Mouse (Mus musculus): ENCODE results near the gene Shkbp1. TPM values are rescaled to one million over a fixed set of nuclear protein-coding genes. Genes with fewer than 3 reads are reported as not detected.

Gene Shkbp1
- polyA plus RNA-seq, 1 experiment from 2014 or later = 22.0 TPM

DNA sequence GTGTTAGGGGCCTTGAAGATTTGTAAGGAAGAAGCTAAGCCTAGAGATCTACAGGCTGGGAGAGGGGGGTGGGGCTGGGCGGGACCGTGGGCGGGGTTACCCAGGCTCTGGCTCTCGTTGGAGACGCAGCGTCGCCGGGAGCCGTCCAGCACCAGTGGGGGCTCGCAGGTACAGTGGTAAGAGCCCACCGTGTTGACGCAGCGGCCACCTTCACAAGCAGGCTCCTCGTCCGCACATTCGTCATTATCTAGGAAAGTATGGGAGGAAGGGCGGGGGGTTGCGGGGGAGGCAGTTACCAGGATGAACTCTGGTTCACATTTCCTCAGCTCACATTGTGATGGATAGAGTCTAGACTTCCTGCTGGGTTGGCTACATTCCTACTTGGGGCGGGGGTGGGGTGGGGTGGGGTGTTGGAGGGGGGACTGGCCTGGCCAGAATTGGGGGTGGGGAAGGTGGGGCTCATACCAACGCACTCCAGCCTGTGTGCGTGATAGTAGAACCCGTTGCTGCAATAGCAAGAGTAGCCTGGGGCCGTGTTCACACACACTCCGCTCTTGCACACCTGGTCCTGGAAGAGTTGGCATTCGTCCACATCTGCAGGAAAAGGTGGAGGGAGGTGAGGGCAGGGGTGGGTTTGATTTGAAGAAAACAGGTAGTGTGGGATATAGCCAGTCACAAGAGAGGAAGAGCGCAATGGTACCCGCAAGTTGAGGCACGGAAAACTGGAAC lies 46.8 kb downstream of the Shkbp1 start:
- H3K27ac ChIP-seq (replicated peaks in 1 of 2; ENCODE audit: control insufficient read depth in 1 of 2, insufficient read depth in 1 of 2, low read depth in 2 of 2, low read length in 2 of 2) = no peak overlapping the region
- WGBS = 10% methylated on average over 28 of the region's 28 CpGs

GRCm38 (mm10) chr7:27307551-27307950 lies 48.3 kb downstream of the Shkbp1 start:
- H3K9ac ChIP-seq (ENCODE audit: low read length) = no peak overlapping the region
- H3K27me3 ChIP-seq (ENCODE audit: control insufficient read depth, insufficient read depth, low read length) = peaks cover 23% of the 10 kb centered on the region
- WGBS = 60% methylated on average over 9 of the region's 9 CpGs
- ATAC-seq (ENCODE audit: insufficient number of reproducible peaks, insufficient read depth, low FRiP score, low read depth) = no peak
- no peak overlapping the region for H3K27ac ChIP-seq (replicated peaks in 1 of 2; ENCODE audit: control insufficient read depth in 1 of 2, insufficient read depth in 1 of 2, low read depth in 2 of 2, low read length in 2 of 2)
- H3K36me3 ChIP-seq (ENCODE audit: control insufficient read depth, insufficient read depth, low read length) = peaks cover 22% of the 10 kb centered on the region; the same call in 1 of the 2 replicates
- peaks cover 8 to 19% of the 10 kb centered on the region in 2 experiments for H3K4me1 ChIP-seq (ENCODE audit: control insufficient read depth in 2 of 2, insufficient read depth in 2 of 2, low read length in 2 of 2)
- H3K4me3 ChIP-seq (ENCODE audit: control insufficient read depth in 1 of 2, insufficient read depth in 1 of 2, low read depth in 1 of 2, low read length in 2 of 2) = no peak overlapping the region
- no peaks in the 10 kb centered on the region for H3K9me3 ChIP-seq (ENCODE audit: control insufficient read depth, low read length)
- H3K4me2 ChIP-seq (ENCODE audit: low read length) = no peak overlapping the region

More for the DNA sequence above, 46.8 kb downstream of the Shkbp1 start:
- Histone ChIP-seq H3K9me3 (ENCODE audit: control insufficient read depth, low read length) (peaks cover 10% of the 10 kb centered on the region; the same call in 1 of the 2 replicates), H3K4me1 (ENCODE audit: control insufficient read depth in 2 of 2, insufficient read depth in 2 of 2, low read length in 2 of 2) (peaks cover 8 to 19% of the 10 kb centered on the region in 2 experiments), H3K4me2 (ENCODE audit: low read length) (peak overlapping the region; percentile 62), H3K36me3 (ENCODE audit: control insufficient read depth, insufficient read depth, low read length) (peaks cover 33% of the 10 kb centered on the region), H3K4me3 (ENCODE audit: control insufficient read depth in 1 of 2, insufficient read depth in 1 of 2, low read depth in 1 of 2, low read length in 2 of 2) (peak overlapping the region; percentile 25 to 29; a peak in 3 of 4 replicates), H3K9ac (ENCODE audit: low read length) (no peak overlapping the region), H3K27me3 (ENCODE audit: control insufficient read depth, insufficient read depth, low read length) (peaks cover 23% of the 10 kb centered on the region)
- ATAC-seq (ENCODE audit: insufficient number of reproducible peaks, insufficient read depth, low FRiP score, low read depth) = no peak

DNA sequence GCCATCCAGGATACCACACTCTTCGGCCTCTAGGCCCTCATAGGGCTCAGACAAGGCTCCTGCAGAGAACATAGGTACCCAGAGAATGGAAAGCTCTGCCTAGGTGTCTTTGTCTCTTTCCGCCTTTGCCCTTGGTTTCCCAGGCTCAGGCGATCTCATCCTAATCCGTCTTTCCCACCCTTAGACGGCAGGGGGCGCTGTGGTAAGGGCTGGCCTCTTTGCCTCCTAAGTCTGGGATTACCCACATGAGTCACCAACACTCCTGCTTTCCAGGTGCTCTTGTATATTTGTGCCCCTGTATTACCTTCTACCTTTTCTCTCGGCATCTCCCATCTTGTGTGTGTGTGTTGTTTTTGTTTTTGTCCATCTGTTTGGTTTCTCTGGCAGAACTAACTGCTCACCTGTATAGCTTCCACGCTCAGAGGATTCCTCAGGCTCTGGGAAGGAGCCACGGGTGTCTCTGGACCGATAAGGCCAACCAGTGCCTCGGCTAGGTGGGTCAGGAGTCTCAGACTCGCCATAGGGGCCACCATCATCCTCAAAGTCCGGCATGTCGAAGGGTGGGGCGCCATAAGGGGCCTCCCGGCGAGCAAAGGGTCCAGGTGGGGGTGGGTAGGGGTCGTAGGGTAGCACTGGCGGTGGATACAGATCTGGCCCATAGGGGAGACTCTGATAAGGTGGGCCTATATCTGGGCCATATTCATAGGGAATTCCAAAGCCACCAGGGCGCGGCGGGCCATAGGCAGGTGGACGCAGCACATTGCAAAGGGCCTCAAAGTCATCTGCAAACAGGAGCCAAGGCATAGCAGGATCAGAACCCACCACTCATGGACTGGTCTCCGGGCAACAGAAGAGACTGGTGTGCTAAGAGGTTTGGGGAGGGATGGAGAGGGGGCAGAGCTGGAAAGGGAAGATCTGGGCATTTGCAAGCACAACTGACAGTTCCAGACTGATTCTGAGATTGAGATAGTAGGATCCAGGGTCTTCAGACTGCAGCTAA lies 49.4 kb downstream of the Shkbp1 start:
- WGBS = 72% methylated on average over 24 of the region's 24 CpGs
- no peaks in the 10 kb centered on the region for H3K9me3 ChIP-seq (ENCODE audit: control insufficient read depth, low read length)
- H3K4me1 ChIP-seq (ENCODE audit: control insufficient read depth in 2 of 2, insufficient read depth in 2 of 2, low read length in 2 of 2) = peaks cover 8 to 19% of the 10 kb centered on the region in 2 experiments
- no peak overlapping the region for H3K9ac ChIP-seq (ENCODE audit: low read length)
- H3K27me3 ChIP-seq (ENCODE audit: control insufficient read depth, insufficient read depth, low read length) = peaks cover 26% of the 10 kb centered on the region
- ATAC-seq (ENCODE audit: insufficient number of reproducible peaks, insufficient read depth, low FRiP score, low read depth) = no peak
- H3K4me3 ChIP-seq (ENCODE audit: control insufficient read depth in 1 of 2, insufficient read depth in 1 of 2, low read depth in 1 of 2, low read length in 2 of 2) = no peak overlapping the region
- H3K36me3 ChIP-seq (ENCODE audit: control insufficient read depth, insufficient read depth, low read length) = peaks cover 22% of the 10 kb centered on the region; the same call in 1 of the 2 replicates
- H3K27ac ChIP-seq (replicated peaks in 1 of 2; ENCODE audit: control insufficient read depth in 1 of 2, insufficient read depth in 1 of 2, low read depth in 2 of 2, low read length in 2 of 2) = no peak overlapping the region
- no peak overlapping the region for H3K4me2 ChIP-seq (ENCODE audit: low read length)

DNA sequence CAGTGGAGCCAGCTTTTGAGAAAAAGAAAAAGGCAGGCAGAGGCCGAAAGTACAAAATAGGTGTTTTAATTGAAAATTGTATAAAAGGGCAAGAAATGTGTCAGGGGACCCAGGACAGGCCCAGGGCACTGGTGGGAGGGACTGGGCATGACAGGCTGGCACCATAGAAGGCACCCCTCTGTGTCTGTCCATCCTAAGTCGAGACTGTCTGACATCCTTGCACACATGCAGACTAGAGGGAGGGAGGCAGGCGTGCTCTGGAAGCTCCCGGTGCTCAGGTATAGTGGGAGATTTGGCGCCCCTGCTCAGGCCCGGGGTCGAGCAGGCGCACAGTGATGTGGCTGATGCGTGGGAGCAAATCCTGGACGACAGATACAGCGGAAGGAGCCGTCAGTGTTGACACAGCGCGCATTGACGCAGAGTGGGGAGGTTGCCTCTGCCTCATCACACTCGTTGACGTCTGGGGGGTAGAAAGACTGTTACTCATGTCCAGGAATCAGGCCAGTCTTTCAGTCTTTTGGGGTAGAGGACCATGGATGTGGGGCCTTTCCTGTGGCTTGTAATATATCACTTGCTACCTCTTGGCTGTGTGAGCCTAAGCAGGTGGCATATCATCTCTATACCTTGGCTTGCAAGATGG lies 50.6 kb downstream of the Shkbp1 start:
- Histone ChIP-seq H3K36me3 (ENCODE audit: control insufficient read depth, insufficient read depth, low read length) (peaks cover 22% of the 10 kb centered on the region; the same call in 1 of the 2 replicates), H3K9ac (ENCODE audit: low read length) (no peak overlapping the region), H3K27ac (replicated peaks in 1 of 2; ENCODE audit: control insufficient read depth in 1 of 2, insufficient read depth in 1 of 2, low read depth in 2 of 2, low read length in 2 of 2) (no peak overlapping the region), H3K9me3 (ENCODE audit: control insufficient read depth, low read length) (no peaks in the 10 kb centered on the region), H3K4me2 (ENCODE audit: low read length) (no peak overlapping the region), H3K4me3 (ENCODE audit: control insufficient read depth in 1 of 2, insufficient read depth in 1 of 2, low read depth in 1 of 2, low read length in 2 of 2) (no peak overlapping the region), H3K27me3 (ENCODE audit: control insufficient read depth, insufficient read depth, low read length) (peaks cover 26% of the 10 kb centered on the region), H3K4me1 (ENCODE audit: control insufficient read depth in 2 of 2, insufficient read depth in 2 of 2, low read length in 2 of 2) (peaks cover 5 to 9% of the 10 kb centered on the region in 2 experiments; a peak in 3 of 4 replicates)
- 78% methylated on average over 17 of the region's 17 CpGs for WGBS
- ATAC-seq (ENCODE audit: insufficient number of reproducible peaks, insufficient read depth, low FRiP score, low read depth) = no peak

- 0 out of 2 replicates have a peak, but pooled peaks have one; percentile 14 for ATAC-seq (ENCODE audit: insufficient number of reproducible peaks, insufficient read depth, low FRiP score, low read depth)
- 0 out of 2 replicates have a peak, but pooled peaks cover 3% of the 10 kb centered on the region for H3K9me3 ChIP-seq (ENCODE audit: control insufficient read depth, low read length)
- H3K4me2 ChIP-seq (ENCODE audit: low read length) = no peak overlapping the region
- peaks cover 17% of the 10 kb centered on the region; the same call in 1 of the 2 replicates for H3K36me3 ChIP-seq (ENCODE audit: control insufficient read depth, insufficient read depth, low read length)
- 11% methylated on average over 11 of the region's 11 CpGs for WGBS
- H3K27ac ChIP-seq (replicated peaks in 1 of 2; ENCODE audit: control insufficient read depth in 1 of 2, insufficient read depth in 1 of 2, low read depth in 2 of 2, low read length in 2 of 2) = no peak overlapping the region
- no peaks in the 10 kb centered on the region for H3K4me1 ChIP-seq (ENCODE audit: control insufficient read depth in 2 of 2, insufficient read depth in 2 of 2, low read length in 2 of 2)
- H3K4me3 ChIP-seq (ENCODE audit: control insufficient read depth in 1 of 2, insufficient read depth in 1 of 2, low read depth in 1 of 2, low read length in 2 of 2) = no peak overlapping the region
- peaks cover 17% of the 10 kb centered on the region for H3K27me3 ChIP-seq (ENCODE audit: control insufficient read depth, insufficient read depth, low read length)
- no peak overlapping the region for H3K9ac ChIP-seq (ENCODE audit: low read length)
These were observed 53.6 kb downstream of the Shkbp1 start for GRCm38 (mm10) chr7:27302172-27302571.

DNA sequence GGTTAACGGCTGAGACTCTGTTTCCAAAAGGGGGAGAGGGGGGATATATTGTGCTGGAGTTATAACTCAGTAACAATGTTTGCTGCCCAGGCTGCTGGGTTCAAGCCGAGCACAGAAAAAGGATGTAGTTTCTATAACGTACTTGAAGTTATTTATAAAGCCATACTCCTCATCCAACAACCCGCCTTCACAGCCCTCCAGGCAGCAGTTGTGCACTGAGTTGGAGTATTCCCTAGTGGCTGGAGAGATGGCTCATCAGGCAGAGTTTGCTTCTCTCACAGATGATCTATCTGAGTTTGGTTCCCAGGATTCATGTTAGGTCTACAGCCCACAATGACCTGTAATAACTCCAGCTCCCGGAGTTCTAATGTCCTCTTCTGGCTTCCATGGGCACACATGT lies 55.0 kb downstream of the Shkbp1 start:
- no peak overlapping the region for H3K9ac ChIP-seq (ENCODE audit: low read length)
- H3K27me3 ChIP-seq (ENCODE audit: control insufficient read depth, insufficient read depth, low read length) = peaks cover 9% of the 10 kb centered on the region
- H3K4me1 ChIP-seq (ENCODE audit: control insufficient read depth in 2 of 2, insufficient read depth in 2 of 2, low read length in 2 of 2) = no peaks in the 10 kb centered on the region
- H3K4me3 ChIP-seq (ENCODE audit: control insufficient read depth in 1 of 2, insufficient read depth in 1 of 2, low read depth in 1 of 2, low read length in 2 of 2) = no peak overlapping the region
- H3K9me3 ChIP-seq (ENCODE audit: control insufficient read depth, low read length) = 0 out of 2 replicates have a peak, but pooled peaks cover 3% of the 10 kb centered on the region
- no peak for ATAC-seq (ENCODE audit: insufficient number of reproducible peaks, insufficient read depth, low FRiP score, low read depth)
- H3K27ac ChIP-seq (replicated peaks in 1 of 2; ENCODE audit: control insufficient read depth in 1 of 2, insufficient read depth in 1 of 2, low read depth in 2 of 2, low read length in 2 of 2) = no peak overlapping the region
- WGBS = 77% methylated on average over 5 of the region's 5 CpGs
- no peak overlapping the region for H3K4me2 ChIP-seq (ENCODE audit: low read length)
- H3K36me3 ChIP-seq (ENCODE audit: control insufficient read depth, insufficient read depth, low read length) = peaks cover 5% of the 10 kb centered on the region; the same call in 1 of the 2 replicates

DNA sequence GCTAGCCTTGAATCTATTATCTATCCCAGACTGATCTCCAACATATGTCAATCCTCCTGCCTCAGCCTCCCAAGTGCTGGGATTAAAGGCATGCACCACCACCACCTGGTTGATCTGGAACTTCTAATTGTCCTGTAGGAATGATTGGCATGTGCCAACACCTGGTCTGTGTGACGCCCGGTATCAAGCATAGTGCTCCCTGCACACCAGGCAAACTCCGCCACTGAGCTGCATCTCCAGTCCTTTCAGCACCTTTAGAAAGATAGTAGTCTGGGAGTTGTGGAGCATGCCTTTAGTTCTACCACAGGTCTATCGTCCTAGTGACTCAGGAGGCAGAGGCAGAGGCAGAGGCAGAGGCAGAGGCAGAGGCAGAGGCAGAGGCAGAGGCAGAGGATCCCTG lies 55.5 kb downstream of the Shkbp1 start:
- Histone ChIP-seq H3K4me2 (ENCODE audit: low read length) (no peak overlapping the region), H3K36me3 (ENCODE audit: control insufficient read depth, insufficient read depth, low read length) (0 out of 2 replicates have a peak, but pooled peaks cover 4% of the 10 kb centered on the region), H3K9me3 (ENCODE audit: control insufficient read depth, low read length) (0 out of 2 replicates have a peak, but pooled peaks cover 3% of the 10 kb centered on the region), H3K27me3 (ENCODE audit: control insufficient read depth, insufficient read depth, low read length) (peaks cover 7% of the 10 kb centered on the region; the same call in 1 of the 2 replicates), H3K4me1 (ENCODE audit: control insufficient read depth in 2 of 2, insufficient read depth in 2 of 2, low read length in 2 of 2) (no peaks in the 10 kb centered on the region), H3K4me3 (ENCODE audit: control insufficient read depth in 1 of 2, insufficient read depth in 1 of 2, low read depth in 1 of 2, low read length in 2 of 2) (no peak overlapping the region), H3K9ac (ENCODE audit: low read length) (no peak overlapping the region), H3K27ac (replicated peaks in 1 of 2; ENCODE audit: control insufficient read depth in 1 of 2, insufficient read depth in 1 of 2, low read depth in 2 of 2, low read length in 2 of 2) (no peak overlapping the region)
- WGBS = 52% methylated on average over 4 of the region's 4 CpGs
- ATAC-seq (ENCODE audit: insufficient number of reproducible peaks, insufficient read depth, low FRiP score, low read depth) = no peak

All from heart, embryonic 14.5 days (tissue).